Mouse (Mus musculus): ENCODE data around the gene Htr7. TPM values are rescaled to one million over a fixed set of nuclear protein-coding genes. Genes with fewer than 3 reads are reported as not detected.

The Htr7 gene
- polyA plus RNA-seq, 1 experiment from 2014 or later: not detected

- Histone ChIP-seq H3K27ac (ENCODE audit: low read depth, low read length) (no peak overlapping the region), H3K9ac (ENCODE audit: low read depth, low read length) (no peak overlapping the region), H3K4me1 (replicated peaks; ENCODE audit: control insufficient read depth, insufficient read depth, low read length) (no peaks in the 10 kb centered on the region), H3K4me2 (no peak overlapping the region), H3K27me3 (replicated peaks; ENCODE audit: control insufficient read depth, insufficient read depth, low read length) (peaks cover 12% of the 10 kb centered on the region), H3K4me3 (ENCODE audit: low read depth, low read length) (no peak overlapping the region), H3K36me3 (ENCODE audit: control insufficient read depth, insufficient read depth, low read length) (no peaks in the 10 kb centered on the region), H3K9me3 (ENCODE audit: control insufficient read depth, low read length) (no peaks in the 10 kb centered on the region)
- WGBS: 66% methylated on average over 2 of the region's 2 CpGs
- no peak for DNase-seq (ENCODE audit: low spot score)
- ATAC-seq (replicated peaks; ENCODE audit: low FRiP score): no peak
Measured at GRCm38 (mm10) chr19:36062801-36063529, 5.7 kb upstream of the Htr7 start.

- H3K36me3 ChIP-seq (ENCODE audit: control insufficient read depth, insufficient read depth, low read length): no peaks in the 10 kb centered on the region
- H3K9ac ChIP-seq (ENCODE audit: low read depth, low read length): no peak overlapping the region
- no peak overlapping the region for H3K27ac ChIP-seq (ENCODE audit: low read depth, low read length)
- DNase-seq (ENCODE audit: low spot score): no peak
- H3K4me1 ChIP-seq (replicated peaks; ENCODE audit: control insufficient read depth, insufficient read depth, low read length): no peaks in the 10 kb centered on the region; the same call in 1 of the 2 replicates
- WGBS: 10% methylated on average over 49 of the region's 49 CpGs
- peak overlapping the region; percentile 79 for H3K4me2 ChIP-seq
- H3K4me3 ChIP-seq (ENCODE audit: low read depth, low read length): peak overlapping the region; percentile 58
- H3K9me3 ChIP-seq (ENCODE audit: control insufficient read depth, low read length): no peaks in the 10 kb centered on the region
- ATAC-seq (replicated peaks; ENCODE audit: low FRiP score): peak; percentile 26; the same call in 1 of the 2 replicates
- H3K27me3 ChIP-seq (replicated peaks; ENCODE audit: control insufficient read depth, insufficient read depth, low read length): peaks cover 48% of the 10 kb centered on the region
Measured at GRCm38 (mm10) chr19:36056502-36057221, 645 bp downstream of the Htr7 start.

- H3K9me3 ChIP-seq (ENCODE audit: control insufficient read depth, low read length): no peaks in the 10 kb centered on the region
- no peaks in the 10 kb centered on the region for H3K36me3 ChIP-seq (ENCODE audit: control insufficient read depth, insufficient read depth, low read length)
- no peaks in the 10 kb centered on the region for H3K4me1 ChIP-seq (replicated peaks; ENCODE audit: control insufficient read depth, insufficient read depth, low read length)
- H3K4me2 ChIP-seq: no peak overlapping the region
- H3K4me3 ChIP-seq (ENCODE audit: low read depth, low read length): no peak overlapping the region
- 82% methylated on average over 7 of the region's 7 CpGs for WGBS
- no peak overlapping the region for H3K9ac ChIP-seq (ENCODE audit: low read depth, low read length)
- H3K27ac ChIP-seq (ENCODE audit: low read depth, low read length): no peak overlapping the region
- ATAC-seq (replicated peaks; ENCODE audit: low FRiP score) (no peak), DNase-seq (ENCODE audit: low spot score) (no peak)
- H3K27me3 ChIP-seq (replicated peaks; ENCODE audit: control insufficient read depth, insufficient read depth, low read length): no peaks in the 10 kb centered on the region
Measured at GRCm38 (mm10) chr19:36046046-36046445, 11.3 kb downstream of the Htr7 start.

GRCm38 (mm10) chr19:36014836-36015235 lies 42.5 kb downstream of the Htr7 start:
- no peak overlapping the region for H3K4me3 ChIP-seq (ENCODE audit: low read depth, low read length)
- WGBS: 25% methylated on average over 3 of the region's 3 CpGs

GRCm38 (mm10) chr19:36006277-36006676 lies 51.0 kb downstream of the Htr7 start:
- no peak for DNase-seq (ENCODE audit: low spot score)
- no peaks in the 10 kb centered on the region for H3K36me3 ChIP-seq (ENCODE audit: control insufficient read depth, insufficient read depth, low read length)
- WGBS: 42% methylated on average over 6 of the region's 6 CpGs
- H3K9ac ChIP-seq (ENCODE audit: low read depth, low read length): no peak overlapping the region
- H3K27ac ChIP-seq (ENCODE audit: low read depth, low read length): no peak overlapping the region
- no peak overlapping the region for H3K4me3 ChIP-seq (ENCODE audit: low read depth, low read length)
- H3K27me3 ChIP-seq (replicated peaks; ENCODE audit: control insufficient read depth, insufficient read depth, low read length): no peaks in the 10 kb centered on the region
- no peak overlapping the region for H3K4me2 ChIP-seq
- no peaks in the 10 kb centered on the region for H3K4me1 ChIP-seq (replicated peaks; ENCODE audit: control insufficient read depth, insufficient read depth, low read length)
- no peaks in the 10 kb centered on the region for H3K9me3 ChIP-seq (ENCODE audit: control insufficient read depth, low read length)
- ATAC-seq (replicated peaks; ENCODE audit: low FRiP score): no peak

More at GRCm38 (mm10) chr19:36014836-36015235, 42.5 kb downstream of the Htr7 start:
- no peak for DNase-seq (ENCODE audit: low spot score)
- H3K36me3 ChIP-seq (ENCODE audit: control insufficient read depth, insufficient read depth, low read length): no peaks in the 10 kb centered on the region
- H3K27ac ChIP-seq (ENCODE audit: low read depth, low read length): no peak overlapping the region
- H3K4me2 ChIP-seq: no peak overlapping the region
- H3K9ac ChIP-seq (ENCODE audit: low read depth, low read length): no peak overlapping the region
- ATAC-seq (replicated peaks; ENCODE audit: low FRiP score): no peak
- no peaks in the 10 kb centered on the region for H3K4me1 ChIP-seq (replicated peaks; ENCODE audit: control insufficient read depth, insufficient read depth, low read length)
- H3K27me3 ChIP-seq (replicated peaks; ENCODE audit: control insufficient read depth, insufficient read depth, low read length): no peaks in the 10 kb centered on the region
- no peaks in the 10 kb centered on the region for H3K9me3 ChIP-seq (ENCODE audit: control insufficient read depth, low read length)

GRCm38 (mm10) chr19:36004961-36005360 lies 52.3 kb downstream of the Htr7 start:
- H3K27ac ChIP-seq (ENCODE audit: low read depth, low read length): no peak overlapping the region
- H3K4me1 ChIP-seq (replicated peaks; ENCODE audit: control insufficient read depth, insufficient read depth, low read length): no peaks in the 10 kb centered on the region
- H3K9ac ChIP-seq (ENCODE audit: low read depth, low read length): no peak overlapping the region
- WGBS: 64% methylated on average over 2 of the region's 2 CpGs
- no peaks in the 10 kb centered on the region for H3K9me3 ChIP-seq (ENCODE audit: control insufficient read depth, low read length)
- H3K4me3 ChIP-seq (ENCODE audit: low read depth, low read length): no peak overlapping the region
- H3K4me2 ChIP-seq: no peak overlapping the region
- no peaks in the 10 kb centered on the region for H3K27me3 ChIP-seq (replicated peaks; ENCODE audit: control insufficient read depth, insufficient read depth, low read length)
- DNase-seq (ENCODE audit: low spot score) (no peak), ATAC-seq (replicated peaks; ENCODE audit: low FRiP score) (no peak)
- no peaks in the 10 kb centered on the region for H3K36me3 ChIP-seq (ENCODE audit: control insufficient read depth, insufficient read depth, low read length)

- no peak for ATAC-seq (replicated peaks; ENCODE audit: low FRiP score)
Measured at GRCm38 (mm10) chr19:36002476-36003445, 54.5 kb downstream of the Htr7 start.

GRCm38 (mm10) chr19:36001512-36001911 lies 55.8 kb downstream of the Htr7 start:
- DNase-seq (ENCODE audit: low spot score) (no peak), ATAC-seq (replicated peaks; ENCODE audit: low FRiP score) (no peak)
- Histone ChIP-seq H3K9me3 (ENCODE audit: control insufficient read depth, low read length) (no peaks in the 10 kb centered on the region), H3K27me3 (replicated peaks; ENCODE audit: control insufficient read depth, insufficient read depth, low read length) (no peaks in the 10 kb centered on the region), H3K27ac (ENCODE audit: low read depth, low read length) (no peak overlapping the region), H3K4me1 (replicated peaks; ENCODE audit: control insufficient read depth, insufficient read depth, low read length) (no peaks in the 10 kb centered on the region), H3K36me3 (ENCODE audit: control insufficient read depth, insufficient read depth, low read length) (no peaks in the 10 kb centered on the region), H3K4me3 (ENCODE audit: low read depth, low read length) (no peak overlapping the region), H3K4me2 (no peak overlapping the region), H3K9ac (ENCODE audit: low read depth, low read length) (no peak overlapping the region)
- 44% methylated on average over 1 of the region's 1 CpGs for WGBS

More at GRCm38 (mm10) chr19:36002476-36003445, 54.5 kb downstream of the Htr7 start:
- no peak for DNase-seq (ENCODE audit: low spot score)
- Histone ChIP-seq H3K36me3 (ENCODE audit: control insufficient read depth, insufficient read depth, low read length) (no peaks in the 10 kb centered on the region), H3K4me1 (replicated peaks; ENCODE audit: control insufficient read depth, insufficient read depth, low read length) (no peaks in the 10 kb centered on the region), H3K9ac (ENCODE audit: low read depth, low read length) (no peak overlapping the region), H3K27ac (ENCODE audit: low read depth, low read length) (no peak overlapping the region), H3K27me3 (replicated peaks; ENCODE audit: control insufficient read depth, insufficient read depth, low read length) (no peaks in the 10 kb centered on the region), H3K9me3 (ENCODE audit: control insufficient read depth, low read length) (no peaks in the 10 kb centered on the region), H3K4me3 (ENCODE audit: low read depth, low read length) (no peak overlapping the region), H3K4me2 (no peak overlapping the region)
- WGBS: 66% methylated on average over 17 of the region's 17 CpGs
